In genomic region chr5:135933222-135933899, GRCm38 (mm10) we compare ENCODE assay signal across 8 mouse cellular contexts. TPM values are rescaled to one million over a fixed set of nuclear protein-coding genes. Genes with fewer than 3 reads are reported as not detected.
DNase-seq lines count a peak whose midpoint lies in the region; ATAC-seq lines count a peak whose summit lies in the region.

No protein-coding gene starts in this region.

- peak overlapping the region; percentile 76 for H3K9ac ChIP-seq in neural tube, embryonic 11.5 days (ENCODE audit: low read length)
- peak overlapping the region; percentile 67 for H3K9ac ChIP-seq in limb, embryonic 15.5 days
- H3K9ac ChIP-seq in stomach, embryonic 16.5 days (ENCODE audit: low read length) = peak overlapping the region; percentile 94

- peaks cover 8% of the 10 kb centered on the region for H3K36me3 ChIP-seq in neural tube, embryonic 11.5 days (ENCODE audit: control insufficient read depth, insufficient read depth, low read length)
- H3K36me3 ChIP-seq in limb, embryonic 15.5 days = peaks cover 35% of the 10 kb centered on the region
- peaks cover 12% of the 10 kb centered on the region for H3K36me3 ChIP-seq in stomach, embryonic 16.5 days (ENCODE audit: control insufficient read depth, insufficient read depth, low read length)

- 18% methylated on average over 12 of the region's 12 CpGs for WGBS in neural tube, embryonic 11.5 days
- WGBS in limb, embryonic 15.5 days = 8% methylated on average over 12 of the region's 12 CpGs
- WGBS in stomach, embryonic 16.5 days = 5% methylated on average over 12 of the region's 12 CpGs

- peak; percentile 27 for DNase-seq in CD4-positive, CD25-positive, alpha-beta regulatory T cell, adult 2 months (ENCODE audit: low read depth, low spot score)
- no peak for DNase-seq in neural tube, embryonic 11.5 days (ENCODE audit: low spot score)
- DNase-seq in neural tube, embryonic 10.5 days (ENCODE audit: extremely low spot score, low spot score) = no peak
- no peak for DNase-seq in yolk sac, embryonic 10.5 days (ENCODE audit: low spot score)

- H3K4me1 ChIP-seq in neural tube, embryonic 11.5 days (ENCODE audit: control insufficient read depth, insufficient read depth, low read length) = peaks cover 5% of the 10 kb centered on the region; the same call in 1 of the 2 replicates
- peaks cover 21% of the 10 kb centered on the region for H3K4me1 ChIP-seq in limb, embryonic 15.5 days
- peaks cover 21% of the 10 kb centered on the region for H3K4me1 ChIP-seq in stomach, embryonic 16.5 days (ENCODE audit: control insufficient read depth, insufficient read depth, low read length)

- H3K27me3 ChIP-seq in neural tube, embryonic 11.5 days (ENCODE audit: control insufficient read depth, insufficient read depth, low read length) = no peaks in the 10 kb centered on the region
- H3K27me3 ChIP-seq in limb, embryonic 15.5 days = no peaks in the 10 kb centered on the region
- H3K27me3 ChIP-seq in stomach, embryonic 16.5 days (ENCODE audit: control insufficient read depth, insufficient read depth, low read length) = no peaks in the 10 kb centered on the region

- peak overlapping the region; percentile 84 for H3K27ac ChIP-seq in neural tube, embryonic 11.5 days (ENCODE audit: low read depth, low read length)
- peak overlapping the region; percentile 98 for H3K27ac ChIP-seq in limb, embryonic 15.5 days
- peak overlapping the region; percentile 99 for H3K27ac ChIP-seq in stomach, embryonic 16.5 days (ENCODE audit: low read length)

- H3K4me2 ChIP-seq in neural tube, embryonic 11.5 days (ENCODE audit: low read depth) = peak overlapping the region; percentile 46
- peak overlapping the region; percentile 50 for H3K4me2 ChIP-seq in limb, embryonic 15.5 days
- H3K4me2 ChIP-seq in stomach, embryonic 16.5 days (ENCODE audit: low read depth, low read length) = peak overlapping the region; percentile 88

- ATAC-seq in CD4-positive, CD25-positive, alpha-beta regulatory T cell, adult 4 months = no peak
- no peak for ATAC-seq in neural tube, embryonic 11.5 days (ENCODE audit: insufficient read depth, low FRiP score, low TSS enrichment)
- ATAC-seq in limb, embryonic 15.5 days (ENCODE audit: insufficient number of reproducible peaks, low FRiP score, low TSS enrichment, low read depth) = no peak
- ATAC-seq in stomach, embryonic 16.5 days (ENCODE audit: insufficient read depth, low FRiP score) = no peak
- no peak for ATAC-seq in megakaryocyte-erythroid progenitor cell, adult 5-6 weeks (replicated peaks; ENCODE audit: low FRiP score, low TSS enrichment, poor library complexity, severe bottlenecking)

- H3K9me3 ChIP-seq in neural tube, embryonic 11.5 days (ENCODE audit: control insufficient read depth, low read length) = no peaks in the 10 kb centered on the region
- H3K9me3 ChIP-seq in limb, embryonic 15.5 days = no peaks in the 10 kb centered on the region
- no peaks in the 10 kb centered on the region for H3K9me3 ChIP-seq in stomach, embryonic 16.5 days (replicated peaks; ENCODE audit: control insufficient read depth, low read length)

- H3K4me3 ChIP-seq in neural tube, embryonic 11.5 days (ENCODE audit: low read depth, low read length) = peak overlapping the region; percentile 69
- peak overlapping the region; percentile 75 for H3K4me3 ChIP-seq in limb, embryonic 15.5 days
- H3K4me3 ChIP-seq in stomach, embryonic 16.5 days (replicated peaks; ENCODE audit: low read length) = peak overlapping the region; percentile 99

RNA-seq across cellular contexts. Expression of gene Ywhag, which starts 1.1 kb away (rescaled TPM):
- 10 to 100 TPM; 29.6 to 47.8 TPM for polyA plus RNA-seq in CD4-positive, CD25-positive, alpha-beta regulatory T cell, adult 4 months (2017; shearing (Covaris generic))
- 191 and 196 TPM in 2 replicates for polyA plus RNA-seq in neural tube, embryonic 11.5 days (2014; fragmentation: Nextera tagmentation; extraction: Ambion mirVana)
- 162 and 168 TPM in 2 replicates for polyA plus RNA-seq in limb, embryonic 15.5 days (2015; fragmentation: Nextera tagmentation; extraction: Ambion mirVana)
- polyA plus RNA-seq in stomach, embryonic 16.5 days (2015; fragmentation: Nextera tagmentation; extraction: Ambion mirVana) = 195 and 199 TPM in 2 replicates
- total RNA-seq in megakaryocyte-erythroid progenitor cell, adult 5-6 weeks (2014; fragmentation: Nextera tagmentation) = 125 and 138 TPM in 2 replicates
- total RNA-seq in megakaryocyte-erythroid progenitor cell, adult 5-6 weeks (2017) = 88.3 and 92.5 TPM in 2 replicates

RNA-seq across cellular contexts. Expression of gene Ssc4d, which starts 41.0 kb away (rescaled TPM):
- 1 to 10 TPM; 1.3 to 2.3 TPM for polyA plus RNA-seq in CD4-positive, CD25-positive, alpha-beta regulatory T cell, adult 4 months (2017; shearing (Covaris generic))
- 1.8 TPM in 2 replicates for polyA plus RNA-seq in neural tube, embryonic 11.5 days (2014; fragmentation: Nextera tagmentation; extraction: Ambion mirVana)
- polyA plus RNA-seq in limb, embryonic 15.5 days (2015; fragmentation: Nextera tagmentation; extraction: Ambion mirVana) = 2.0 and 2.1 TPM in 2 replicates
- 1.4 and 2.9 TPM in 2 replicates for polyA plus RNA-seq in stomach, embryonic 16.5 days (2015; fragmentation: Nextera tagmentation; extraction: Ambion mirVana)
- 1.7 and 3.2 TPM in 2 replicates for total RNA-seq in megakaryocyte-erythroid progenitor cell, adult 5-6 weeks (2014; fragmentation: Nextera tagmentation)
- 3.5 TPM in 1 of 2 replicates, not detected in the other for total RNA-seq in megakaryocyte-erythroid progenitor cell, adult 5-6 weeks (2017)

RNA-seq across cellular contexts. Expression of gene Hspb1, which starts 45.6 kb away (rescaled TPM):
- 1 to 10 TPM in 1 of 2 experiments, not detected in 1; 1.3 TPM for polyA plus RNA-seq in CD4-positive, CD25-positive, alpha-beta regulatory T cell, adult 4 months (2017; shearing (Covaris generic))
- 28.9 and 30.5 TPM in 2 replicates for polyA plus RNA-seq in neural tube, embryonic 11.5 days (2014; fragmentation: Nextera tagmentation; extraction: Ambion mirVana)
- polyA plus RNA-seq in limb, embryonic 15.5 days (2015; fragmentation: Nextera tagmentation; extraction: Ambion mirVana) = 1,190 and 1,326 TPM in 2 replicates
- polyA plus RNA-seq in stomach, embryonic 16.5 days (2015; fragmentation: Nextera tagmentation; extraction: Ambion mirVana) = 649 and 704 TPM in 2 replicates
- not detected in 2 replicates for total RNA-seq in megakaryocyte-erythroid progenitor cell, adult 5-6 weeks (2014; fragmentation: Nextera tagmentation)
- total RNA-seq in megakaryocyte-erythroid progenitor cell, adult 5-6 weeks (2017) = not detected in 2 replicates

RNA-seq across cellular contexts. Expression of gene Zp3, which starts 46.5 kb away (rescaled TPM):
- not detected for polyA plus RNA-seq in CD4-positive, CD25-positive, alpha-beta regulatory T cell, adult 4 months (2017; shearing (Covaris generic))
- polyA plus RNA-seq in neural tube, embryonic 11.5 days (2014; fragmentation: Nextera tagmentation; extraction: Ambion mirVana) = not detected in 2 replicates
- 0.17 and 0.44 TPM in 2 replicates for polyA plus RNA-seq in limb, embryonic 15.5 days (2015; fragmentation: Nextera tagmentation; extraction: Ambion mirVana)
- 1.8 and 2.0 TPM in 2 replicates for polyA plus RNA-seq in stomach, embryonic 16.5 days (2015; fragmentation: Nextera tagmentation; extraction: Ambion mirVana)
- not detected in 2 replicates for total RNA-seq in megakaryocyte-erythroid progenitor cell, adult 5-6 weeks (2014; fragmentation: Nextera tagmentation)
- not detected in 2 replicates for total RNA-seq in megakaryocyte-erythroid progenitor cell, adult 5-6 weeks (2017)

Comparison
In these comparisons a context has a peak if more than half of its experiments do, and no peak if none do; other contexts are left out.
1. RNA of gene Hspb1, which starts 45.6 kb away (polyA plus RNA-seq): 1,190 to 1,326 TPM in limb, embryonic 15.5 days and 649 to 704 TPM in stomach, embryonic 16.5 days; 28.9 to 30.5 TPM in neural tube, embryonic 11.5 days and 1.3 TPM in CD4-positive, CD25-positive, alpha-beta regulatory T cell, adult 4 months; every median in the first group is over 10 times any median in the second.
2. Peak in every context shown above with its lines, with median percentiles within 50 percentile points of each other: H3K27ac ChIP-seq, H3K4me2 ChIP-seq, H3K4me3 ChIP-seq and H3K9ac ChIP-seq.